Mouse (Mus musculus) hindbrain, postnatal 0 days (tissue): ENCODE results near the gene Birc2. TPM values are rescaled to one million over a fixed set of nuclear protein-coding genes. Genes with fewer than 3 reads are reported as not detected.
A peak's percentile ranks its signal among the peaks of the same experiment; 100 is the strongest.

Experiments
- ATAC-seq: fragments of 200-750 bp; cut with Nextera tagmentation; 2 replicates; pipeline ENCODE4 v1.8.0; 2017; ENCODE audit warnings: mild to moderate bottlenecking, moderate TSS enrichment, moderate library complexity
- DNase-seq: peaks from one replicate; pipeline ENCODE4 v3.0.0-alpha.2; 2015; ENCODE audit warnings: low spot score
- H3K27ac ChIP-seq: fragments of 300-500 bp; sonication (generic); 2 replicates; pipeline ENCODE4 v1.5.1; 2014; ENCODE audit warnings: mild to moderate bottlenecking
- H3K27me3 ChIP-seq: fragments of 300-500 bp; sonication (generic); 2 replicates; pipeline ENCODE4 v1.6.1; 2014; ENCODE audit warnings: low read length, mixed read lengths; ENCODE audit not compliant: insufficient read depth
- H3K36me3 ChIP-seq: fragments of 300-500 bp; sonication (generic); 2 replicates; pipeline ENCODE4 v1.6.1; 2014; ENCODE audit warnings: low read length, mixed read lengths; ENCODE audit not compliant: insufficient read depth
- H3K4me1 ChIP-seq: fragments of 300-500 bp; sonication (generic); 2 replicates; pipeline ENCODE4 v1.6.1; 2014; ENCODE audit warnings: antibody characterized with exemption, low read length, mixed read lengths; ENCODE audit not compliant: insufficient read depth
- H3K4me2 ChIP-seq: fragments of 300-500 bp; sonication (generic); 2 replicates; pipeline ENCODE4 v1.6.1; 2014; ENCODE audit warnings: low read depth, mild to moderate bottlenecking, low read length, moderate library complexity, mixed read lengths
- H3K4me3 ChIP-seq: fragments of 300-500 bp; sonication (generic); 2 replicates; pipeline ENCODE4 v1.5.1; 2014; ENCODE audit warnings: low read length
- H3K9ac ChIP-seq: fragments of 300-500 bp; sonication (generic); replicated peaks from 2 replicates; pipeline ENCODE4 v1.6.1; 2014; ENCODE audit warnings: mild to moderate bottlenecking, low read length, moderate library complexity, mixed read lengths
- H3K9me3 ChIP-seq: fragments of 300-500 bp; sonication (generic); 2 replicates; pipeline ENCODE4 v1.6.1; 2016; ENCODE audit warnings: low read length, mixed read lengths
- CTCF ChIP-seq: IDR thresholded peaks from 2 replicates; pipeline ENCODE4 v1.5.1; 2016; ENCODE audit warnings: antibody characterized with exemption, control low read depth, low read depth
- WGBS: fragments of 180-500 bp; shearing (Covaris S2); extraction: QIAGEN DNeasy Blood & Tissue Kit; methylation state at CpG from one replicate; pipeline ENCODE4 v1.1.7; 2014; 5-methylcytosine and 5-hydroxymethylcytosine counted together
- polyA plus RNA-seq: library from polyadenylated mRNA; unstranded; fragments of >200 nt; fragmentation: Nextera tagmentation; extraction: Ambion mirVana; gene quantifications from 2 replicates; pipeline ENCODE4 v1.2.1, GENCODE M21; 2015
- total RNA-seq: library from RNA; depleted of rRNA; stranded (reverse); fragments of >200 nt; gene quantifications from 2 replicates; pipeline ENCODE4 v1.2.3, GENCODE M21; 2014

The Birc2 gene
- total and polyA plus RNA-seq, 2 experiments from 2014 or later = 29.5 to 33.7 TPM

GRCm38 (mm10) chr9:7846667-7847199, 9.9 kb upstream of the Birc2 start:
- no peaks in the 10 kb centered on the region for H3K4me1 ChIP-seq
- TF ChIP-seq CTCF = no peak
- H3K36me3 ChIP-seq = no peaks in the 10 kb centered on the region
- H3K4me2 ChIP-seq = no peak overlapping the region
- 94% methylated on average over 1 of the region's 1 CpGs for WGBS
- H3K9me3 ChIP-seq = no peaks in the 10 kb centered on the region
- no peak overlapping the region for H3K27ac ChIP-seq
- H3K9ac ChIP-seq = no peak overlapping the region
- DNase-seq (no peak), ATAC-seq (no peak)
- H3K4me3 ChIP-seq = no peak overlapping the region
- H3K27me3 ChIP-seq = no peaks in the 10 kb centered on the region

DNA sequence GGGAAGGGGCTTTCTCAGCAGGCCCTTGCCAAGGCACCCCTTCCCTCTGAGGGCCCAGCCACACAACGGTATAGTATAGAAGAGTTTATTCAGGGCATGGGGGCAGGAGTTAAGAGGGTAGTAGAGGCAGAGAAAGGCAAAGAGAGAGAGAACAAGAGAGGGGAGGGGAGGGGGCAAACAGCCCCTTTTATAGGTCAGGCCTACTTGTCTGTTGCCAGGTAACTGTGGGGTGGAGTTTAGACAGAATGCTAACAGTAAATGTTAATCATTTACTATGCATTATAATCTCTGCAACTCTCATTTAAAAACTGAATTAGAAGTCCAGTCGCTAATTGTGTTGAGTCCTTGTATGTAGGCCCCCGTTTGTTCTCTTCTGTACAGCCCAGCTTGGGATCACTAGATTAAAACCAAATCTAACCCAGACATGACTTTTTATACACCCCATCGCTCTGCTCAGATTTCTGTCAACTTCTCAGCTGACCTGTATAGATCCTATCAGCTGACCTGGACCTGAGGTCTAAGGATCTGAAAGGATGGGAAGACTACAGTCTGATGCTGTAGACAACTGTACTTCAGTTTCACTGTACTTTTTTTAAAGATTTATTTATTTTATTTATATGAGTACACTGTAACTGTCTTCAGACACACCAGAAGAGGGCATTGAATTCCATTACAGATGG, 8.5 kb upstream of the Birc2 start:
- Histone ChIP-seq H3K36me3 (no peaks in the 10 kb centered on the region), H3K27ac (no peak overlapping the region), H3K27me3 (no peaks in the 10 kb centered on the region), H3K9me3 (no peaks in the 10 kb centered on the region), H3K9ac (no peak overlapping the region), H3K4me1 (no peaks in the 10 kb centered on the region), H3K4me2 (no peak overlapping the region), H3K4me3 (no peak overlapping the region)
- DNase-seq = no peak
- ATAC-seq = no peak
- 64% methylated on average over 4 of the region's 4 CpGs for WGBS
- no peak for TF ChIP-seq CTCF

- Histone ChIP-seq H3K27ac (no peak overlapping the region), H3K9me3 (no peaks in the 10 kb centered on the region), H3K27me3 (no peaks in the 10 kb centered on the region), H3K36me3 (no peaks in the 10 kb centered on the region), H3K4me1 (no peaks in the 10 kb centered on the region), H3K4me2 (no peak overlapping the region), H3K9ac (no peak overlapping the region), H3K4me3 (no peak overlapping the region)
- no peak for DNase-seq
- 74% methylated on average over 6 of the region's 6 CpGs for WGBS
- no peak for ATAC-seq
- no peak for TF ChIP-seq CTCF
Measured at GRCm38 (mm10) chr9:7841221-7841620, 4.4 kb upstream of the Birc2 start.

GRCm38 (mm10) chr9:7837806-7838440, 1.1 kb upstream of the Birc2 start:
- 11% methylated on average over 14 of the region's 14 CpGs for WGBS
- H3K4me3 ChIP-seq = peak overlapping the region; percentile 78

DNA sequence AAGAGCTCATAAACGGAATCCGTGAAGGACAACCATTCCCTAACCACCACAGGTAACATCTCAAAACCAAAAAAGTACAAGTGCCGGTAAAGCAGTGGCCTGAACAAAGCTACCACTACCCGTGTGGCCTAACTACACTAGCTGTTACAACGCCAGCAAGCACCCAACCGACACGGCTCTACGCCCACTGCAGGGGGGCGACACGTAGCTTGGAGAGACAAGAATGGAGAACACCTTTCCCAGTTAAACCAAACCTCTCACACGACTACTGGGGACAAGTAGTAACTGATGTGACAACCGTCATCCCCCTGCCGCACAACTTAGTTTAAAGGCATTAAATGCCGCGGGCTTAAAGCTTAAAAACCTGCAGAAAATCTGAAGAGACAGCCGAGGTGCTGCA, 533 bp downstream of the Birc2 start:
- Histone ChIP-seq H3K9me3 (no peaks in the 10 kb centered on the region), H3K27ac (peak overlapping the region; percentile 99), H3K4me1 (no peaks in the 10 kb centered on the region; the same call in 1 of the 2 replicates), H3K36me3 (peaks cover 4% of the 10 kb centered on the region), H3K4me2 (peak overlapping the region; percentile 83), H3K4me3 (peak overlapping the region; percentile 78), H3K9ac (peak overlapping the region; percentile 87), H3K27me3 (no peaks in the 10 kb centered on the region)
- WGBS = 0% methylated on average over 16 of the region's 16 CpGs
- ATAC-seq (peak; percentile 1), DNase-seq (peak; percentile 70)
- TF ChIP-seq CTCF = peak; percentile 20; the same call in 1 of the 2 replicates

More at GRCm38 (mm10) chr9:7837806-7838440, 1.1 kb upstream of the Birc2 start:
- DNase-seq (peak; percentile 61), ATAC-seq (peak; percentile 16)
- Histone ChIP-seq H3K4me2 (peak overlapping the region; percentile 83), H3K9ac (peak overlapping the region; percentile 87), H3K36me3 (peaks cover 4% of the 10 kb centered on the region), H3K27me3 (no peaks in the 10 kb centered on the region), H3K9me3 (no peaks in the 10 kb centered on the region), H3K4me1 (no peaks in the 10 kb centered on the region; the same call in 1 of the 2 replicates), H3K27ac (peak overlapping the region; percentile 99)
- no peak for TF ChIP-seq CTCF

DNA sequence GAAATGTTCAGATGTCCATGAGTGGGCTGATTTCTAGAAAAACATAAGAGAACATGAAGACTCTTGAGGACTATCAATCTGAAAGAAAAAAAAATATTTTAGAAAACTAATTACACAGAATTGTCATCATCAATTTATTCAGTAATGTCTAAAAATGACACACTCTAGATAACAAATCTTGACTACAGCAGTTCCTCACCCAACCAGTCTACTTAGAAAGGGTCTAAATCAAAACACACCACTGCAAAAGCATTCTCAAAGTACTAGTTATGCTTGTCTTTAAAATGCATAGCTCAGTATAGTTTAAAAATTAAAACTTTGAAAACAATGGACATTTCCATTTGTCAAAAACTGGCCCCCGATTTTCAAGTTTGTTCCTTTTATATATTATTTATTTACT, 1.6 kb downstream of the Birc2 start:
- WGBS = 89% methylated on average over 1 of the region's 1 CpGs
- H3K27me3 ChIP-seq = no peaks in the 10 kb centered on the region
- TF ChIP-seq CTCF = no peak
- H3K4me2 ChIP-seq = peak overlapping the region; percentile 83
- H3K9me3 ChIP-seq = no peaks in the 10 kb centered on the region
- H3K4me1 ChIP-seq = no peaks in the 10 kb centered on the region; the same call in 1 of the 2 replicates
- H3K9ac ChIP-seq = no peak overlapping the region
- peaks cover 4% of the 10 kb centered on the region for H3K36me3 ChIP-seq
- ATAC-seq (no peak), DNase-seq (no peak)
- no peak overlapping the region for H3K27ac ChIP-seq
- H3K4me3 ChIP-seq = peak overlapping the region; percentile 78; the same call in 1 of the 2 replicates
